Mouse (Mus musculus) R1 (cell line): ENCODE data around the gene Sorbs2.

Experiments
- DNase-seq: peaks from one replicate; pipeline ENCODE4 v3.0.0-alpha.2; 2018; ENCODE audit warnings: low read depth, low spot score

Sorbs2 gene

GRCm38 (mm10) chr8:45579714-45580543, 72.3 kb downstream of the Sorbs2 start:
- DNase-seq, result peak; percentile 18

GRCm38 (mm10) chr8:45580544-45580866, 72.9 kb downstream of the Sorbs2 start:
- DNase-seq, result no peak

GRCm38 (mm10) chr8:45583856-45584255, 76.3 kb downstream of the Sorbs2 start:
- DNase-seq, result no peak

- no peak for DNase-seq
Observed at GRCm38 (mm10) chr8:45584390-45585052, 76.9 kb downstream of the Sorbs2 start.

GRCm38 (mm10) chr8:45585158-45585557, 77.6 kb downstream of the Sorbs2 start:
- no peak for DNase-seq

- DNase-seq, result no peak
Observed at GRCm38 (mm10) chr8:45587011-45587410, 79.4 kb downstream of the Sorbs2 start.

GRCm38 (mm10) chr8:45591888-45592287, 84.3 kb downstream of the Sorbs2 start:
- DNase-seq, result no peak

GRCm38 (mm10) chr8:45593711-45594110, 86.1 kb downstream of the Sorbs2 start:
- DNase-seq, result no peak

- DNase-seq, result no peak
Observed at GRCm38 (mm10) chr8:45595983-45596382, 88.4 kb downstream of the Sorbs2 start.

- no peak for DNase-seq
Observed at GRCm38 (mm10) chr8:45596591-45596990, 89.0 kb downstream of the Sorbs2 start.

GRCm38 (mm10) chr8:45597631-45598420, 90.2 kb downstream of the Sorbs2 start:
- no peak for DNase-seq

GRCm38 (mm10) chr8:45598883-45599282, 91.3 kb downstream of the Sorbs2 start:
- DNase-seq, result no peak

GRCm38 (mm10) chr8:45602019-45602418, 94.4 kb downstream of the Sorbs2 start:
- no peak for DNase-seq

- DNase-seq, result no peak
Observed at GRCm38 (mm10) chr8:45605419-45605818, 97.8 kb downstream of the Sorbs2 start.

- DNase-seq, result no peak
Observed at GRCm38 (mm10) chr8:45607012-45607411, 99.4 kb downstream of the Sorbs2 start.

- DNase-seq, result no peak
Observed at GRCm38 (mm10) chr8:45608413-45608812, 100.8 kb downstream of the Sorbs2 start.

- no peak for DNase-seq
Observed at GRCm38 (mm10) chr8:45610426-45611215, 103.0 kb downstream of the Sorbs2 start.

- DNase-seq, result no peak
Observed at GRCm38 (mm10) chr8:45611320-45611719, 103.7 kb downstream of the Sorbs2 start.

GRCm38 (mm10) chr8:45614610-45615009, 107.0 kb downstream of the Sorbs2 start:
- no peak for DNase-seq

GRCm38 (mm10) chr8:45615050-45615449, 107.5 kb downstream of the Sorbs2 start:
- DNase-seq, result no peak

- DNase-seq, result no peak
Observed at GRCm38 (mm10) chr8:45615551-45615950, 108.0 kb downstream of the Sorbs2 start.
